Mouse (Mus musculus): ENCODE results near the gene Cnot2.
A peak's percentile ranks its signal among the peaks of the same experiment; 100 is the strongest.

Gene Cnot2

DNA sequence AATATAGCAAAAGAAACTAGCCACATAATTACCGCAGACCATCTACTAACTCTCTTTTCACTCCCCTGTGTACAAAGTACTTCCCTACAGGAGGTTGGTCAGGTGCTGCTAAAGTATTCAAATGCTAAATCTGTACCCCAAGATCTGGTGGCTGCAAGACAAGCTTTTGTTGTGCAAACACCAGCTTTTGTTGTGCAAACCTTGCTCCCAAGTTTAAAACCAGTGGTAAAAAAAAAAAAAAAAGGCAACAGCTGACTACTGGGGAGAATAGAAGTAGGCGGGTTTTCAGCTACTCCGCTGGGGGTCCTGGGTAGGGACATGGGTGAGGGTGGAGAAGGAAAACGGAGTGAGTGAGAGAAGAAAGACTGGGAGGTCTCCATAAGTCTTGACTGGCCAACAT lies 19.1 kb downstream of the Cnot2 start:
- no peak for DNase-seq

DNA sequence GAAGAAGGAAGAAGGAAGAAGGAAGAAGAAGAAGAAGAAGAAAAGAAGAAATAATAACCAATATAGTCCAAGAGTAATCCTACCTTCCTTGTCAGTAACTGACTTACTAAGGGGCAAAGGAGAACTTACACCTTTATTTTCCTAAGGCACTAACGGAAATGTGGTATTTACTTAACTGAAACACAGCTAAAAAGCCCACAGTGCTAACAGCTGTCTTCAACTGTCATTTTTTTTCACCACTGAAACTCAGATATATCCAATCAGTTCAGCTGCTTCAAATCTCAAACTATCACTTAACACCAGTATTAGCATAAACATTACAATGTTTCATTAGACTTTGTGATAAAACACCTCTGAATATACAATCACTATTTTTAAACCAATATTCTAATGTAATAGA lies 22.1 kb downstream of the Cnot2 start:
- DNase-seq: no peak

DNA sequence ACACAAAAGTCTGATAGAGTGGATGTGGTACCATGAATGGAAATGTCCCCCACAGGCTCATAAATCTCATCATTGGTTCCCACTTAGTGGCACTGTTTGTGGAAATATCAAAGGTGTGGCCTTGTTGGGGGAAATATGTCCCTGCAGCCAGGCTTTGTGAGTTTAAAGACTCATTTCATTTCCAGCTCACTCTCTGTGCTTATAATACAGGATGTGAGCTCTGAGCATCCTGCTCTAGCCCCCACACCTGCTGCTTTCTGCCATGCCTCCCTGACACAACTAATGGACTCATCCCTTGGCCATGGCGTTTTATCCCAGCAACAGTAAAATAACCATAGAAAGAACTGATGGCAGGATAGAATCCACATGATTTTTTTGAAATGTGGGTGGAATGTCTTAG lies 24.1 kb downstream of the Cnot2 start:
- DNase-seq: no peak

DNA sequence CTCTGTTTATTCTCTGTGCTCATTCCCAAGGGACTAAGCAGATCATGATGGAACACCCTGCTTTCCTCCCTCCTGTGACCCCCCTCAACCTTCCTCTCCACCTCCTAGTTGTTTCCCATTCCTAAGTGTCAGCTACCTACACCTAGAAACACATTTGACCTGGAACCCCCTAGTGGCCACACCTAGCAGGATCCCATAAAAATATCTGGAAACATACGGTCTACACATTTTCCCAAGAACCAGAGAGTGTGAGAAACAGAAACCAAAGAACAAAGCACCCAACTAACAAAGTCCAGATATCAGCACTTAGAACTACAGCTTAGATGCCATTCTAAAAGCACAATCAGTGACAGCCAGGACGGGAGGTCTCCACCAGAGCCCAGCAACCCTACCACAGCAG lies 26.9 kb downstream of the Cnot2 start:
- DNase-seq: no peak

DNA sequence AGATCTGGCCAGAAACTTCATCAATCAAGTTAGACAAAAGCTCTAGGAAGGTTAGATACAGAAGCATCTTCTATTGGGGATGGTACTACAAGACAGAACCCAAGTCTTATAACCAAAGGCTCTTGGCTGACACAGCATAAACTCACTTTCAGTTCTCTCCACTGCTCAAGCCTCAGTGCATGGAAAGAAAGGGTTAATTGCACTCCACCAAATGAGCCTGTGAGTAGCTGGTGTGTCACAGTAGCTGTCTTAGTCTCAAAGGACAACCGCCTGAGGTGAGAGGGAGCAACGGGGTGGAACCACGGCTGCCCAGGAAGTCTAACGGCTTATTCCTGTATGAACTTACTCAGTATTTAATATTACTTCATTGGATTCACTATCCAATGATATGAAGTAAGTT lies 33.4 kb downstream of the Cnot2 start:
- DNase-seq: peak in 1 of 2 experiments; percentile 7

DNA sequence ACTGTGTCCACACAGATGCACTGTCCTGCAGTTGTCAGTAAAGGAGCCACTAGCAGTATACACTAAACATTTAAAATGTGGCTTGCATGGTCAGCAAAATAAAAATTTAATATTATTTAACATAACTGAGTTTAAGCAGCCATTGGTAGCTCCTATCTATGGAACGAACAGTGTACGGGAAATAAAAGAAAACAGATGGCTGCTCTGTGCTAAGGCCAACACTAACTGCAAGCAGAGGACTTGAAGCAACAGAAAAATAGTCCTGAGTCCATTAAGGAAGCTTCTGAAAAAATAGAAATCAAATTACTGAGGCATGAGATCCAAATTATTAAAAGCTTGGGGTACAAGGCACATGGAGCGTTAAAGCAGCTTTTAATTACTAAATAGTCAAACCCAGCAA lies 35.1 kb downstream of the Cnot2 start:
- DNase-seq: no peak

DNA sequence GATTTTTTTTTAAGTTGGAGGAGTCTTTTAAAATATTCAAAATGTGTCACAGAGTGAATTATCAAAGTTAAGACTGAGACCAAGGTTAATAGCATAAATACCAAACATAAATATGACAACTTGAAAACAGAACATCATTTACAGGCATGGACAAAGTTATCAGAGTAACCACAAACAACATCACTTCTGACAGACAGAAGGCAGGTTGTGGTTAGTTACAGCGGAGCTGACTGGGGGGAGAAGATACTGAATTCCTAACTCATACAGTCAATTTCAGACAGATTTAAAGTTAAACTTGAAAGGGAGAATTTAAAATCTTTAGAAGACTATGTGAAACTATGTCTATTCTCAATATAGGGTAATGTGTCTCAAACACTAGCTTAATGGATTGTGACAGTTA lies 38.2 kb downstream of the Cnot2 start:
- DNase-seq: no peak

DNA sequence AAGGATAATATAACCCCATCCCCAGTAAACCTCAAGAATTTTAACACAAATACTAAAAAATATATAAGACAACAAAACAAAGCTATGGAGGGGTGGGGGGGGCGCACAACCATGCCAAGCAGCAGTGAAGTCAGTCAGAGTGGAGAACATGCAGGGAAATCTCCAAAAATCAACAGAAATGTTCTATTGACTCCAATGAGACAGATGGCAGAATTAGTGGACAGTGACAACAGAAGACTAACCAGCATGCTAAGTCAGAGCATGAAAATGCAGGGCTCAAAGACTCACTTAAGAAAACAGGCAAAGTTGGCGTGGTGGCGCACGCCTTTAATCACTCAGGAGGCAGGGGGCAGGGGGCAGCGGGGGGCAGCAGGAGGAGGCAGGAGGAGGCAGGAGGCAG lies 40.6 kb downstream of the Cnot2 start:
- no peak for DNase-seq

DNA sequence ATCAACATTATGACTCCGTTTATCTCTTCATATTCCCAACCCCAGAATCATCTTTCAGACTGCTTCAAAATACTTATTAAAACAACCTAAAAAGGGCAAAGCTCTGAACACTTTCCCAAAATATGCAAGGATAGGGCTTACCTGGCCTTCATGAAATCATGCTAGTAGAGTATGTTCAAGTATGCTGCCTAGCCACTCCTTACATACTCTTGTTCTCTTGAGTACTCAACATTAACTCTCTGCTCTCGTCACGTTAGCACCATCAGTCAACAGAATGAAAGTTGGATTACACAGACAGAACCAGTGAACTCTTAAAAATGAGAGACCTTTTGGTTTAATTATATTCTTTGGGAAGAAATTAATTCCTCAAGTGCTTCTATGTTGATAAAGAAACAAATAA lies 43.8 kb downstream of the Cnot2 start:
- no peak for DNase-seq

DNA sequence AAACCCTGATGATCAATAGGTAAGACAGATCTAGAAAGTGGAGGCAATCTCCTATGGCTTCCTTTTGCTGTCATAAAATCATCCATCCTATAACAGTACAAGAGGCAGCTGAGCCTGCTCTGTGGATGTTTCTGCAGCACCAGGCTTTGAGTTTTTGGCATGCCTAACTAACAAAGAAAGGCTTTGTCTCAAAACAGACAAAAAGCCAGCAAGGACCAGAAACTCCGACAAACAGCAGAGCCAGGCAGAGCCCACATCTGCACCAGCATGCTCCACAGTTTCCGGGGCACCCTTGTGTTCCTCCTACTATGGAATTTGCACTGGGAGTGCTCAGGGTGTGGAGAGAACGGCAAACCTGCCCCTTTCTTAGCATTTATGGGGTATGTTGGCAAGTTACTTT lies 47.0 kb downstream of the Cnot2 start:
- no peak for DNase-seq

DNA sequence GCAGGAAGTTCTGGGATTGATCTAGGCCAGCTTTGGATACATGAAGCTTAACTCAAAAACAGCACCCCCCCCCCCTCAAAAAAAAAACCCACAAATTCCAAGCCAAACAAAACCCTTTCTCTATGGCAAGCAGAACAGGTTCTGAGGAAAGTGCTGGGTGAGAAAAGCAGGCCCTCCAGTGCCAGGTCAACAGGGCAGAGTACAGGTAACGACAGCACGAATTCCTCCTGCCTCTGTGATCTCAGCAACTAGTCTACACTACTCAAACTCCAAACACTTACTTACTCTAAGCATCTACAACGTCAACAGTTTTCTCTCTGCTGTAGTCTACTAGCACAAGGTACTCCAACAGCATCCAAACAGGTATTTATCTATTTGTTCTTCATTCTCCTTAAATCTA lies 48.8 kb downstream of the Cnot2 start:
- no peak for DNase-seq

DNA sequence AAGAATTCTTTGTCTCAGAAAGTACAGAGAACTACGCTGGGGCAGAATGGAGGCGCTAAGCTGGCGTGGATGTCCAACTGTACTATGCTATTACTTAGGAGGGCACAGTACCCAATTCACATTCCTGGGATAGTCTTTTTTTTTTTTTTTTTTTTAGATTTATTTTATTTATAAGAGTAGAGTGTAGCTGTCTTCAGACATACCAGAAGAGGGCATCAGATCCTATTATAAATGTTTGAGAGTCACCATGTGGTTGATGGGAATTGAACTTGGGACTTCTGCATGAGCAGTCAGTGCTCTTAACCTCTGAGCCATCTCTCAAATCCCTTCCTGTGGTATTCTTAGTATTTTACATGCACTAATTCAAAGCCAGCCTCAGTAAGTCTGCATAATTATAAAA lies 50.2 kb downstream of the Cnot2 start:
- DNase-seq: no peak

DNA sequence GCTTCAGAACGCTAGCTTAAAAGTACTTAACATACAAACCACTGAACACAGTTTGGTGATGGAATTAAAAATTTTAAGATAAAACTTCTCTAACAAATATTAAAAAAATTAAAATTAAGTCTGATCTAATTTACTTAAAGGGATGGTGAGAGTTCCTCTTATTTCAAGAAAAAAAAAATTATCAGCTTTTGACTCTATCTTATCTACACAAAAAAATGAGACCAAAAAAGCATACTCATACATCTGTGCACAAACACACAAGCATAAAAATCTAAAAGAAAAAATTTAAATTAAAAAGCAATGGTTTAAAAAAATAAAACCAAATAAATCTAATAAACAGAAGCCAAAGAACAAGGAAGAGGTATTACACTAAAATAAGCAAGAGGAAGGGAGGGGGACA lies 61.7 kb downstream of the Cnot2 start:
- DNase-seq: no peak

DNA sequence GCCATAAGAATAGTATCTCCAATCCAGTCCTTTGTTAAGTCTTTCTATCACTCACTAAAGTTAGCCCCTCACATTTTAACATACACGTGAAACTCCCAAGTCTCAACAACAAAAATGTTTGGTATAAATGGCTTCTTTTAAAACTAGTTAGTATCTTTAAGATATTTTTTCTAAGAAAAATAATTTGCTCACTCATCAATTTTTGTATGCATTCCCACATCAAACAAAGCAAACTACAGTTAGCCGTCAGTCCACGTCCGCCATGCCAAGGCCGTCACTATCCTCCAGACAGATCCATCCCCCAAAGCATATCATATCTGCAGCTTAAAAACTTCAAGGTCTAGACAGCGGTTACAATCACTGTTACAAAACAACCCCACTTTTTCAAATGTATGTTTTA lies 65.7 kb downstream of the Cnot2 start:
- no peak for DNase-seq

DNA sequence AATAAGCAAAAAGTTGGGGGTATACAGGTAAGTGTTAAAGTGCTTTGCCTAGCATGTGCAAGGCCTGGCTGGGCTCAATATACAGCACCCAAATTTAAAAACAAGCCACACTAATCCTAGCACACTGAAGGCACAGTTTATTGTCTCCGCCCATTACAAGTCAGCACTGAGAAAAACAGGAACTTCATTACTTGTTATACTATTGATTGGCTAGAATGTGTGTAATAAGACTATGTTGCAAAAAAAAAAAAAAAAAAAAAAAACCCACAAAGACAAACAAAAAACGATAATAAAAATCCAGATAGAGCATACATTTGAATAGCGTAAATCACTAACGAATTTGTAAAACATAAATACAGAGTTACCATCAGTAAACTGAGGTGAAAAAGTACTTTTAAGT lies 66.2 kb downstream of the Cnot2 start:
- no peak for DNase-seq

DNA sequence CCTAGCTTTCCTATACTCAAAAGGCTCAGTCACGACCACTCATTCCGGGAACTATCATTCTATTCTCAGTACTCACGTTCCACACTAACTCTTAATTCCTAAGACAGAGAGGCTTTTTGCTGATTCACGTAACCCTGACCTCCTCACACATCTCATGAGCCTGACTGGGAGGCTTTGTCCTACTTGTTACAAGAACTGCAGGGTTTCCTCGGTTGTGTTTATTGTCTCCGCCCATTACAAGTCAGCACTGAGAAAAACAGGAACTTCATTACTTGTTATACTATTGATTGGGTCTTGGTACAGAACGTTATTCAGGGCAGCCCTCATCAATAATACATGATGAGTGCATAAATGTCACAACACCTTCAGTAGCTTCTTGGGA lies 68.1 kb downstream of the Cnot2 start:
- DNase-seq: no peak

DNA sequence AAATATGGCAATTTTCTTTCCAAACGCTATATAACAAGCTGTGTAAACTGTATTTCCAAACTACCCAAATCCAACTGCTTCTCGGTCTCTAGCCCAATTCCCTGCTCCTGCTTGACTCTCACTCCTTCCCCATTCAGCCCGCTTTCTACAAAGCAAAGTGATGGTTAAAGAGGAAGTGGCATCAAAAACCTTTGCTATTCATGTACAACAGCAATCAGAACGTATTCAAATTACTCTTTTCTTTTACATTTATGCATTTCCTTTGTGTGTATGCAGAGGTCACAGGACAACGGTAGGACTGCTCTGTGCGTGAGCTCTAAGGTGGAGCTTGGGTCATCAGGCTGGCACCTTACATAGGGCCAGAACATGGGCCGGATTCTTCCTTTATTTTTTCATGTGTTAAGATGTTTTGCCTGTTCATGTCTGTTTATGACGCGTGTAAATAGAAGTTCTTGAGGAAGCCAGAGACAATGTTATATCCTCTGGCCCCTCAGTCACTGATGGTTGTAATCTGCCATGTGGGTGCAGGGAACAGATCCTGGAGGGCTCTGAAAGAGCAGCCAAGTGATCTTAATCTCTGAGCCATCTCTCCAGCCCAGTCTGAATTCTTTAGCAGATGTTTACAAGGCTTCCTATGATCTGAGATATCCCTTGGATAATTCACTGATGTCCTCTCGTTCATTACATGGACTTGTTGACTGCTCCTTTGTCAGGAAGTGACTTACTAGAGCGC lies 68.6 kb downstream of the Cnot2 start:
- DNase-seq: no peak

DNA sequence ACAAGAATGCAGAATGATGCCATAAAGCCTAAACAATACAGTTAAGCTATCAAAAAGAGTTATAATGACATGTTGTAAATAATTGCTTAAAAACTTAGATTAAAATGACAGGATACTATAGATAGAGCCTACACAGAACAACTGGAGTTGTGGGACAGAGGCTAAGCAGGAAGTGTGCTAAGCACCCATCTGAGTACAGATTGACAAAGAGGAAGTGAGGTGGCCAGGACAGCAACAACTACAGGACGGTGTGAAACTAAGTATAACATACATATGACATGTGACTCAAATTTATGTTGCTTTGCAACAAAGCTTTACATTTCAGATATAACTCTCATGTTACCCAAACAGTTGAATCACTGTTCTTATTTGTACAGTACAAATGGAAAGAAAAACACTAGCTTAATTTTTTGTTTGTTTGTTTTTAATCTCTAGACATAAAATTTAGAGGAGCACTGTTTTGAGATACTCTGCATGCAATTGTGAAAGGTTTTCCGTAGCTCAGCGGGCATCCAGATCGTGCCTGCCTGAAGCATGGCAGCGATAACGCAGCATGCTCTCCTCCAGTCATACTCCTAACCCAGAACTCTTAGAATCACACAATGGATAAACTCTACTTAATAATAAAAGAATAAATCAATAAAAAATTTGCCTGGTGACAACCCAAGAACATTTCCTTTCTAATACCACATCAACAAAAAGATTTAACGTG lies 75.9 kb downstream of the Cnot2 start:
- DNase-seq: no peak

DNA sequence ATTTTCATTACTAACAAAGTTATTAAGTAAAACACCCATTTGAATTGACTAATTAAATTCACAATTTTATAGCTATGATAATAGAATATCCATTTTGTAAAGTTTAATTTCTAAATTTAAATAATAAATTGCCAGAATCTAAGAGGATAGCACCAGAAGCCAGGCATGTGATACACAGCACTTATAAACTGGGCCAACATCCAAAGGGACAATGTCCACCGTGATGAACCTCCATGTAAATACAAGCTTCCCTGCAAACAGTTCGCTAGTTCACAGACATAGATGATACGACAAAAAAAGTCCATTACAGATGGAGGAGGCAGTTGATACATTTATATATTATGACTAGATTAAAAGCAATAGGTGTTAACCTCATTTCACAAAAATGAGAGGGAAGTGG lies 88.5 kb downstream of the Cnot2 start:
- peak; percentile 33 to 39 for DNase-seq

DNA sequence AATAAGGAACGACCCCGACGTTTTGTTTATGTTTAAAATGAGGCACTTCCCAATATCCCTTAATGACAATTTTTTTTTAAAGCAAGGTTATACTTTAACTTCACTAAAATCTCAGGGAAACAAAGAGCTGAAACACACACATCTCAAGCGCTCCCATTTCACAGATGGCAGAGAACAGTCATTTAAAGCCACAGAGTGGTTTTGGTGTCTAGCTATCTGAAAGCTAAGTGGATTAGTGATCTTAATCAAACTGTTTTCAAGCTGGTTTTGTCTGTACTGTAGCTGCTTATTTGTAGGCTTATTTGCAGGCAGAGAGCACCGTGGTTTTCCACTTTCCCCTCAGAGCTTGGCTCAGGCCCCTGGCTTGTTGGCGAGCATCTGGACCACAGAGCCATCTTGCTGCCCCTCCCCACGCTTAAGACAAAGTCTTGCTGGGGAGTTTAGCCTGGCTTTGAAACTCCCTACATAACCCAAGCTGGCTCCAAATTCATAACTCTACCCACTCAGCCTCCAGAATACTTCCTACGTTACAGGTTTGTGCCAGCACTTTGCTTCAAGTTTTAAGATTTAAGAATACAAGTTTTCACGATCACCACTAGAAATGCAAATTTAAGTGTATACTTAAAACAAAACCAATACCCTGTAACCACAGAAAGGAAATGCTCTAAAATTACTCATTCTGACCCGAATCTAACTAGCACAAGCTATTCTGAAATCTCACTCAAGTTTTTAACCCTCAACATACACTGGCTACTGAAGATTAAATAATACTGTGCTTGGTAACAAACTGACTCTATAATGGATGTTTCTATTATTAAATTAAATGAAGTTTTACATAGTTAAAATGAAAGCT lies 94.2 kb downstream of the Cnot2 start:
- DNase-seq: no peak

DNA sequence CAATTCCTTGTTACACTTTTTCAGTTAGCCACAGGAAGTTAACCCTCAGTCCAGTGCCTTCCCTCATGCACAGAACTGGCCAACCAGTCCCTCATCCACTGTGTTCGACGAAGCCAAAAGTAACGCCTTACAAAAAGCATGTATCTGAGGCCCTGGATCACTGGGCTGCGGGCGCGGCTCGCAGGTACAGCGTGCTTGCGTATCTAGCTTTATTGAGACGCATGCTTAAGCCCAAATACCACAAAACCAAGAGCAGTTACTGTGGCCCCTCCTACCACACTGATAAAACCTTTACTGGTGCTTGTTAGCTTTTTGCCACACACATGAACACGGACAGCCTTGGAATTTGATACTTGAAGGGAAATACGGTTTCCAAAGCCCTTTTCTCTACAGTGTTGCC lies 99.4 kb downstream of the Cnot2 start:
- no peak for DNase-seq

DNA sequence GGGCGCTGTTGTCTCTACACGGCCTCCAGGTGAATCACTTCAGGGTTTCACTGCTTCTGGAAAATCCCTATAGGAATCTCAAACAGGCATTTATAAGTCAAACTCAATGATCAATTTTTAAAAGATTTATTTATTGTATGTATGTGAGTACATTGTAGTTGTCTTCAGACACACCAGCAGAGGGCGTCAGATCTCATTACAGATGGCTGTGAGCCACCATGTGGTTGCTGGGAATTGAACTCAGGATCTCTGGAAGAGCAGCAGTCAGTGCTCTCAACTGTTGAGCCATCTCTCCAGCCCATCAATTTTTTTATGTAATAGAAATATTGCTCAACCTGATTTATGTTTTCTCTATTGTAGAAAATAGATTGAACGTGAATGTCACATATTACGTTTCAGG lies 100.3 kb downstream of the Cnot2 start:
- DNase-seq: no peak

DNA sequence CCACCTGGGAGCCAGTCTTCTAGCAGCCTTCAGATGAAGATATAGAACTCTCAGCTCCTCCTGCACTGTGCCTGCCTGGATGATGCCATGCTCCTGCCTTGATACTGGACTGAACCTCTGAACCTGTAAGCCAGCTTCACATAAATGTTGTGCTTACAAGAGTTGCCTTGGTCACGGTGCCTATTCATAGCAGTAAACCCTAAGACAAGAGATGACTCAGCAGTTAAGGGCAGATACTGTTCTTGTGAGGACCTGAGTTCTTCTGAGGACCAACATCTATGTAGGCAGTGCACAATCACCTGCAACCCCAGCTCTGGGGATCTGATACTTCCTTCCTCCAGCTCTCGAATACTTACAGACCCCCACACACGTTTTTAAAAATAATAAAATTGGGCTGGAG lies 104.8 kb downstream of the Cnot2 start:
- DNase-seq: no peak

DNA sequence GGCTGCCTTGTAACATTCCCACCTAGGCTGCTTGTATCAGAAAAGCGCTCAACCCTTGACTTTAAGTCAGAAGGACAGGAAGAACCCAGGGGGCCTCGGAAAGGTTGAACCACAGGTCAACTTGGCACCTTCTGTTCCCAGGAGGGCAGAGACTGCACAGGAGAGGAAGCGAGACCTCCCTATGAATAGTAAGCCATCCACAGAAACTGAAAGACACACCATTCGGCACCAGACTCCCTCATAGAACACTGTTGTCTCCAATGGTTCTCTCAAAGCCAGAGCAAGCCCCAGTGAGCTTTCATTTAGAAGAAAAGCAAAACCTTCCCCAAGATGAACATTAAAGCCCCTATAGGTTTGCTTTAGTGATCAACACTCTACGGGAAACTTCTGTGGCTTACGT lies 105.6 kb downstream of the Cnot2 start:
- DNase-seq: no peak

All from kidney, postnatal 25 days (tissue).